Mouse (Mus musculus) neural tube, postnatal 0 days (tissue): ENCODE data around the gene Sptbn4. TPM values are rescaled to one million over a fixed set of nuclear protein-coding genes. Genes with fewer than 3 reads are reported as not detected.

ENCODE experiments used
- polyA plus RNA-seq: library from polyadenylated mRNA; unstranded; fragments of >200 nt; fragmentation: Nextera tagmentation; extraction: Ambion mirVana; gene quantifications from 2 replicates; pipeline ENCODE4 v1.2.1, GENCODE M21; 2015

Sptbn4 gene
- polyA plus RNA-seq: 4.6 and 4.8 TPM in 2 replicates

GRCm38 (mm10) chr7:27447419-27448286 lies at the start of gene Sptbn4, which contains the start of gene Blvrb:
TSS of gene Sptbn4 (minus strand) at chr7:27447686.
TSS of gene Blvrb (plus strand) at chr7:27447978.

GRCm38 (mm10) chr7:27486770-27487697 lies 39.5 kb upstream of the Sptbn4 start, which contains the start of gene Sertad1:
TSS of gene Sertad1 (plus strand) at chr7:27486910.

GRCm38 (mm10) chr7:27473156-27473834 lies 25.8 kb upstream of the Sptbn4 start, which contains the start of gene Sertad3:
TSS of gene Sertad3 (plus strand) at chr7:27473768.

GRCm38 (mm10) chr7:27356861-27357594 lies 90.5 kb downstream of the Sptbn4 start, which contains the start of gene Gm20479:
TSS of gene Gm20479 (minus strand) at chr7:27357419.

GRCm38 (mm10) chr7:27355745-27356240 lies 91.7 kb downstream of the Sptbn4 start, which contains the start of gene Shkbp1:
TSS of gene Shkbp1 (minus strand) at chr7:27356019.

GRCm38 (mm10) chr7:27337175-27337853 lies 110.2 kb downstream of the Sptbn4 start, which contains the start of gene Ltbp4:
TSS of gene Ltbp4 (minus strand) at chr7:27337692.

Other genes with a start within 250 kb of the Sptbn4 start
- 5.0 and 5.6 TPM in 2 replicates for gene Itpkc, start 219.0 kb downstream of the Sptbn4 start, polyA plus RNA-seq
- gene Coq8b, start 214.7 kb downstream of the Sptbn4 start, polyA plus RNA-seq: 16.1 and 16.7 TPM in 2 replicates
- 57.0 and 57.6 TPM in 2 replicates for gene Numbl, start 189.3 kb downstream of the Sptbn4 start, polyA plus RNA-seq
- 11.5 and 15.6 TPM in 2 replicates for gene Ltbp4, start 110.0 kb downstream of the Sptbn4 start, polyA plus RNA-seq
- gene Shkbp1, start 91.7 kb downstream of the Sptbn4 start, polyA plus RNA-seq: 16.3 and 17.5 TPM in 2 replicates
- gene Gm20479, start 90.3 kb downstream of the Sptbn4 start, polyA plus RNA-seq: not detected in 2 replicates
- 25.8 TPM in 2 replicates for gene Blvrb, start 292 bp upstream of the Sptbn4 start, polyA plus RNA-seq
- gene Sertad3, start 26.1 kb upstream of the Sptbn4 start, polyA plus RNA-seq: 7.0 and 7.1 TPM in 2 replicates
- gene Sertad1, start 39.2 kb upstream of the Sptbn4 start, polyA plus RNA-seq: 13.0 and 13.5 TPM in 2 replicates
- 11.1 and 14.5 TPM in 2 replicates for gene Prx, start 51.6 kb upstream of the Sptbn4 start, polyA plus RNA-seq
- 3.5 and 3.6 TPM in 2 replicates for gene Hipk4, start 75.6 kb upstream of the Sptbn4 start, polyA plus RNA-seq
- 287 and 317 TPM in 2 replicates for gene Pld3, start 105.5 kb upstream of the Sptbn4 start, polyA plus RNA-seq
- 27.1 and 27.5 TPM in 2 replicates for gene 2310022A10Rik, start 105.5 kb upstream of the Sptbn4 start, polyA plus RNA-seq
- 46.8 and 47.0 TPM in 2 replicates for gene Akt2, start 143.9 kb upstream of the Sptbn4 start, polyA plus RNA-seq
- gene Ttc9b, start 206.2 kb upstream of the Sptbn4 start, polyA plus RNA-seq: 171 and 182 TPM in 2 replicates
- gene Map3k10, start 226.9 kb upstream of the Sptbn4 start, polyA plus RNA-seq: 27.5 and 30.3 TPM in 2 replicates
- gene Zfp607b, start 241.7 kb upstream of the Sptbn4 start, polyA plus RNA-seq: 9.3 and 9.7 TPM in 2 replicates